Mouse (Mus musculus) heart, adult 8-10 months (tissue): ENCODE data around the gene BC049352. TPM values are rescaled to one million over a fixed set of nuclear protein-coding genes. Genes with fewer than 3 reads are reported as not detected.
A peak's percentile ranks its signal among the peaks of the same experiment; 100 is the strongest.

Experiments used
- DNase-seq: peaks from one replicate; pipeline ENCODE4 v3.0.0; 2022; ENCODE audit warnings: low spot score
- microRNA-seq: library from miRNA; unstranded; fragments of <30 nt; microRNA quantifications from one replicate; pipeline ENCODE4 v1.2.0, GENCODE M21; 2022
- total RNA-seq, 4 experiments: library from RNA; stranded (reverse); gene quantifications; 2 replicates each; pipeline ENCODE4 v1.2.4; 2022

Gene BC049352
- total RNA-seq, 4 experiments from 2014 or later, result not detected

DNA sequence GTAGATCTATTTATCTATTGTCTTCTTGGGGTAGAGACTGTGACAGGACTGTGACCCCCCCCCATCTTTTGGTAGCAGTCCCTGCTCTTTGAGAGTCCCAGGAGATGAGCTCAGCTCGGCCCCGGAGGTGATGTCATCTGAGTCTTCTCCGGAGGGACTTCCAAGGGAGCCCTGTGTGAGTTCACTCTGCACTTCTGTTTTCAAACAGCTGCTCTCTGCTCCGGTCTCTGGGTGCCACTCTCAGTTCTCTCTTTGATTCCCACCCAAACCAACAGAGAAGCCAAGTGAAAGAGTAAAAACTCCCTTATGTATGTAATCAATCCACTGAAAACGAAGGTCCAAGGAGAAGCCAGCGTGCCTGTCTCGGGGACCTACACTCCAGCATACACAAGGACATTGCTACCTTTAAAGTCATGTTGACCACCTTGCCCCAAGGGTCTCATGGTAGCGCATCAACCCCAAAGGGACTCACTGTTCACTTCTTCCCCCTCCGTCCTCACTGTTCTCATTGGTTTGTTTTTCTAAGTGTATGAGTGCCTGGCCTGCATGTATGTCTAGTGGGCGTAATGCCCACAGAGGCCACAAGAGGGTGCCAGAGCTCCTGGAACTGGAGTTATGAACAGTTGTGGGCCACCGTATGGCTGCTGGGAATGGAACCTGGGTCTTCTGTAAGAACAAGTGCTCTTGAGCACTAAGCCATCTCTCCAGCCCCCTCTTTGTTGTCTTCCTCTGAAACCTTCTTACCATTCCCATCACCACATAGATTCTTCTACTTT, 117.6 kb downstream of the BC049352 start:
- DNase-seq, result peak; percentile 33

Small RNAs within 50 kb of the gene (microRNA-seq; reads per million reads assigned to microRNA genes)
- gene Mir7086, result not detected

Other genes with a start within 250 kb of the BC049352 start
- gene Ube4a, start 216.4 kb upstream of the BC049352 start, total RNA-seq, result 10 to 100 TPM; 33.8 to 42.1 (median 35.3) TPM
- gene Cd3g, start 201.6 kb upstream of the BC049352 start, total RNA-seq, result 1 to 10 TPM in 2 of 4 experiments, under 1 TPM in 2; 0.34 to 1.2 (median 0.75) TPM
- not detected for gene Cd3d, start 200.2 kb upstream of the BC049352 start, total RNA-seq
- 1 to 10 TPM in 2 of 4 experiments, not detected in 2; 1.3 to 1.5 TPM for gene Cd3e, start 172.4 kb upstream of the BC049352 start, total RNA-seq
- gene Mpzl2, start 142.2 kb upstream of the BC049352 start, total RNA-seq, result 1 to 10 TPM in 1 of 4 experiments, under 1 TPM in 3; 0.50 to 1.5 (median 0.88) TPM
- gene Mpzl3, start 126.8 kb upstream of the BC049352 start, total RNA-seq, result 1 to 10 TPM; 1.9 to 3.7 (median 3.1) TPM
- gene Jaml, start 102.8 kb upstream of the BC049352 start, total RNA-seq, result not detected
- gene Scn2b, start 64.2 kb upstream of the BC049352 start, total RNA-seq, result 1 to 10 TPM in 2 of 4 experiments, under 1 TPM in 2; 0.81 to 1.4 (median 1.1) TPM
- 10 to 100 TPM; 30.2 to 58.6 (median 38.0) TPM for gene Scn4b, start 43.6 kb upstream of the BC049352 start, total RNA-seq
- not detected for gene Tmprss4, start 22.1 kb downstream of the BC049352 start, total RNA-seq
- gene Il10ra, start 87.1 kb downstream of the BC049352 start, total RNA-seq, result 1 to 10 TPM; 1.1 to 2.7 (median 1.3) TPM
- 1 to 10 TPM; 5.9 to 9.3 (median 7.7) TPM for gene Tmprss13, start 137.1 kb downstream of the BC049352 start, total RNA-seq
- gene Fxyd6, start 188.2 kb downstream of the BC049352 start, total RNA-seq, result 10 to 100 TPM; 14.4 to 22.4 (median 18.8) TPM
- 1 to 10 TPM; 1.7 to 5.8 (median 3.9) TPM for gene Fxyd2, start 217.7 kb downstream of the BC049352 start, total RNA-seq
- not detected for gene Dscaml1, start 244.6 kb downstream of the BC049352 start, total RNA-seq